Mouse (Mus musculus) E14TG2a.4 (cell line): ENCODE data around the gene Ubqln3.

Source experiments
- CTCF ChIP-seq: conservative IDR thresholded peaks from 2 replicates; pipeline ENCODE4 v1.5.1; 2014; ENCODE audit warnings: low read length
- NANOG ChIP-seq: IDR thresholded peaks from 2 replicates; pipeline ENCODE4 v1.6.1; 2014; ENCODE audit warnings: borderline replicate concordance, low read length, mixed read lengths
- POU5F1 ChIP-seq: IDR thresholded peaks from 2 replicates; pipeline ENCODE4 v1.6.1; 2014; ENCODE audit warnings: low read length, borderline replicate concordance

- TF ChIP-seq CTCF (no peak), NANOG (no peak), POU5F1 (no peak)
Measured at GRCm38 (mm10) chr7:104183292-104183691, 40.2 kb upstream of the Ubqln3 start, which contains the start of gene Olfr648.
